Mouse (Mus musculus): Measurements from ENCODE around the gene Atox1. TPM values are rescaled to one million over a fixed set of nuclear protein-coding genes. Genes with fewer than 3 reads are reported as not detected.
A peak's percentile ranks its signal among the peaks of the same experiment; 100 is the strongest.

Atox1 gene
- polyA plus RNA-seq, 1 experiment from 2014 or later: 507 TPM

- H3K9ac ChIP-seq (replicated peaks; ENCODE audit: low read depth, low read length): no peak overlapping the region
- peak overlapping the region; percentile 57; the same call in 1 of the 2 replicates for H3K27ac ChIP-seq (ENCODE audit: low read length)
Measured at GRCm38 (mm10) chr11:55424746-55425360, 36.2 kb downstream of the Atox1 start.

GRCm38 (mm10) chr11:55423756-55424155 lies 37.3 kb downstream of the Atox1 start:
- H3K4me1 ChIP-seq (ENCODE audit: control insufficient read depth, insufficient read depth, low read length): peaks cover 44% of the 10 kb centered on the region; the same call in 1 of the 2 replicates
- no peaks in the 10 kb centered on the region for H3K36me3 ChIP-seq (ENCODE audit: control insufficient read depth, insufficient read depth, low read length)
- H3K27me3 ChIP-seq (ENCODE audit: control insufficient read depth, insufficient read depth, low read length): no peaks in the 10 kb centered on the region
- no peaks in the 10 kb centered on the region for H3K9me3 ChIP-seq (ENCODE audit: control insufficient read depth, low read depth, low read length)
- ATAC-seq (ENCODE audit: insufficient number of reproducible peaks, insufficient read depth, low FRiP score, low read depth): peak; percentile 24; the same call in 1 of the 2 replicates
- peak overlapping the region; percentile 57; the same call in 1 of the 2 replicates for H3K27ac ChIP-seq (ENCODE audit: low read length)
- 25% methylated on average over 4 of the region's 4 CpGs for WGBS
- no peak overlapping the region for H3K4me2 ChIP-seq (replicated peaks; ENCODE audit: low read depth, low read length)
- no peak overlapping the region for H3K9ac ChIP-seq (replicated peaks; ENCODE audit: low read depth, low read length)
- no peak overlapping the region for H3K4me3 ChIP-seq (ENCODE audit: low read depth, low read length)

More at GRCm38 (mm10) chr11:55424746-55425360, 36.2 kb downstream of the Atox1 start:
- Histone ChIP-seq H3K9me3 (ENCODE audit: control insufficient read depth, low read depth, low read length) (no peaks in the 10 kb centered on the region), H3K27me3 (ENCODE audit: control insufficient read depth, insufficient read depth, low read length) (no peaks in the 10 kb centered on the region), H3K36me3 (ENCODE audit: control insufficient read depth, insufficient read depth, low read length) (no peaks in the 10 kb centered on the region), H3K4me1 (ENCODE audit: control insufficient read depth, insufficient read depth, low read length) (peaks cover 45% of the 10 kb centered on the region; the same call in 1 of the 2 replicates), H3K4me2 (replicated peaks; ENCODE audit: low read depth, low read length) (no peak overlapping the region), H3K4me3 (ENCODE audit: low read depth, low read length) (no peak overlapping the region)
- WGBS: 77% methylated on average over 8 of the region's 8 CpGs
- ATAC-seq (ENCODE audit: insufficient number of reproducible peaks, insufficient read depth, low FRiP score, low read depth): no peak

GRCm38 (mm10) chr11:55422978-55423377 lies 38.1 kb downstream of the Atox1 start, which contains the start of gene Sparc:
Gene Sparc, minus strand, starts transcription at chr11:55423183.
- Histone ChIP-seq H3K4me3 (ENCODE audit: low read depth, low read length) (no peak within 1 kb of the TSS), H3K4me1 (ENCODE audit: control insufficient read depth, insufficient read depth, low read length) (peaks cover 38% of the 10 kb centered on the region; the same call in 1 of the 2 replicates), H3K27ac (ENCODE audit: low read length) (peak within 1 kb of the TSS; percentile 57; the same call in 1 of the 2 replicates), H3K27me3 (ENCODE audit: control insufficient read depth, insufficient read depth, low read length) (no peaks in the 10 kb centered on the region), H3K9me3 (ENCODE audit: control insufficient read depth, low read depth, low read length) (no peaks in the 10 kb centered on the region), H3K9ac (replicated peaks; ENCODE audit: low read depth, low read length) (no peak within 1 kb of the TSS), H3K4me2 (replicated peaks; ENCODE audit: low read depth, low read length) (no peak within 1 kb of the TSS), H3K36me3 (ENCODE audit: control insufficient read depth, insufficient read depth, low read length) (no peaks in the 10 kb centered on the region)
- no peak for ATAC-seq (ENCODE audit: insufficient number of reproducible peaks, insufficient read depth, low FRiP score, low read depth)
- 95% methylated on average over 1 of the region's 1 CpGs for WGBS

GRCm38 (mm10) chr11:55419678-55420307 lies 41.2 kb downstream of the Atox1 start:
- H3K4me1 ChIP-seq (ENCODE audit: control insufficient read depth, insufficient read depth, low read length): peaks cover 50% of the 10 kb centered on the region
- peak overlapping the region; percentile 63 for H3K4me2 ChIP-seq (replicated peaks; ENCODE audit: low read depth, low read length)
- peak overlapping the region; percentile 71 for H3K4me3 ChIP-seq (ENCODE audit: low read depth, low read length)
- peak overlapping the region; percentile 99 for H3K27ac ChIP-seq (ENCODE audit: low read length)
- H3K27me3 ChIP-seq (ENCODE audit: control insufficient read depth, insufficient read depth, low read length): no peaks in the 10 kb centered on the region
- H3K9me3 ChIP-seq (ENCODE audit: control insufficient read depth, low read depth, low read length): no peaks in the 10 kb centered on the region
- H3K9ac ChIP-seq (replicated peaks; ENCODE audit: low read depth, low read length): peak overlapping the region; percentile 86
- no peaks in the 10 kb centered on the region for H3K36me3 ChIP-seq (ENCODE audit: control insufficient read depth, insufficient read depth, low read length)
- 8% methylated on average over 9 of the region's 9 CpGs for WGBS
- ATAC-seq (ENCODE audit: insufficient number of reproducible peaks, insufficient read depth, low FRiP score, low read depth): peak; percentile 83

GRCm38 (mm10) chr11:55419296-55419677 lies 41.8 kb downstream of the Atox1 start:
- WGBS: 4% methylated on average over 4 of the region's 4 CpGs
- Histone ChIP-seq H3K27me3 (ENCODE audit: control insufficient read depth, insufficient read depth, low read length) (no peaks in the 10 kb centered on the region), H3K27ac (ENCODE audit: low read length) (peak overlapping the region; percentile 99), H3K36me3 (ENCODE audit: control insufficient read depth, insufficient read depth, low read length) (no peaks in the 10 kb centered on the region), H3K4me1 (ENCODE audit: control insufficient read depth, insufficient read depth, low read length) (peaks cover 50% of the 10 kb centered on the region), H3K9ac (replicated peaks; ENCODE audit: low read depth, low read length) (peak overlapping the region; percentile 86), H3K4me2 (replicated peaks; ENCODE audit: low read depth, low read length) (peak overlapping the region; percentile 63), H3K4me3 (ENCODE audit: low read depth, low read length) (peak overlapping the region; percentile 71), H3K9me3 (ENCODE audit: control insufficient read depth, low read depth, low read length) (no peaks in the 10 kb centered on the region)
- ATAC-seq (ENCODE audit: insufficient number of reproducible peaks, insufficient read depth, low FRiP score, low read depth): no peak

- H3K4me2 ChIP-seq (replicated peaks; ENCODE audit: low read depth, low read length): peak overlapping the region; percentile 63
- peak overlapping the region; percentile 99 for H3K27ac ChIP-seq (ENCODE audit: low read length)
- H3K27me3 ChIP-seq (ENCODE audit: control insufficient read depth, insufficient read depth, low read length): no peaks in the 10 kb centered on the region
- ATAC-seq (ENCODE audit: insufficient number of reproducible peaks, insufficient read depth, low FRiP score, low read depth): no peak
- peak overlapping the region; percentile 86 for H3K9ac ChIP-seq (replicated peaks; ENCODE audit: low read depth, low read length)
- peaks cover 47% of the 10 kb centered on the region for H3K4me1 ChIP-seq (ENCODE audit: control insufficient read depth, insufficient read depth, low read length)
- no peaks in the 10 kb centered on the region for H3K9me3 ChIP-seq (ENCODE audit: control insufficient read depth, low read depth, low read length)
- peak overlapping the region; percentile 71 for H3K4me3 ChIP-seq (ENCODE audit: low read depth, low read length)
- 6% methylated on average over 3 of the region's 3 CpGs for WGBS
- no peaks in the 10 kb centered on the region for H3K36me3 ChIP-seq (ENCODE audit: control insufficient read depth, insufficient read depth, low read length)
Measured at GRCm38 (mm10) chr11:55418704-55419061, 42.4 kb downstream of the Atox1 start.

GRCm38 (mm10) chr11:55417898-55418703 lies 42.9 kb downstream of the Atox1 start:
- peak overlapping the region; percentile 71 for H3K4me3 ChIP-seq (ENCODE audit: low read depth, low read length)
- H3K4me1 ChIP-seq (ENCODE audit: control insufficient read depth, insufficient read depth, low read length): peaks cover 44% of the 10 kb centered on the region
- WGBS: under 1% methylated on average over 24 of the region's 24 CpGs
- H3K4me2 ChIP-seq (replicated peaks; ENCODE audit: low read depth, low read length): peak overlapping the region; percentile 63
- H3K36me3 ChIP-seq (ENCODE audit: control insufficient read depth, insufficient read depth, low read length): no peaks in the 10 kb centered on the region; the same call in 1 of the 2 replicates
- no peaks in the 10 kb centered on the region for H3K9me3 ChIP-seq (ENCODE audit: control insufficient read depth, low read depth, low read length)
- no peaks in the 10 kb centered on the region for H3K27me3 ChIP-seq (ENCODE audit: control insufficient read depth, insufficient read depth, low read length)
- peak overlapping the region; percentile 99 for H3K27ac ChIP-seq (ENCODE audit: low read length)
- peak; percentile 68; the same call in 1 of the 2 replicates for ATAC-seq (ENCODE audit: insufficient number of reproducible peaks, insufficient read depth, low FRiP score, low read depth)
- peak overlapping the region; percentile 86 for H3K9ac ChIP-seq (replicated peaks; ENCODE audit: low read depth, low read length)

- Histone ChIP-seq H3K27me3 (ENCODE audit: control insufficient read depth, insufficient read depth, low read length) (no peaks in the 10 kb centered on the region), H3K9ac (replicated peaks; ENCODE audit: low read depth, low read length) (no peak overlapping the region; the same call in 1 of the 2 replicates), H3K36me3 (ENCODE audit: control insufficient read depth, insufficient read depth, low read length) (peaks cover 4% of the 10 kb centered on the region; the same call in 1 of the 2 replicates), H3K4me1 (ENCODE audit: control insufficient read depth, insufficient read depth, low read length) (peaks cover 45% of the 10 kb centered on the region), H3K4me3 (ENCODE audit: low read depth, low read length) (peak overlapping the region; percentile 71; the same call in 1 of the 2 replicates), H3K9me3 (ENCODE audit: control insufficient read depth, low read depth, low read length) (no peaks in the 10 kb centered on the region), H3K27ac (ENCODE audit: low read length) (peak overlapping the region; percentile 73; the same call in 1 of the 2 replicates), H3K4me2 (replicated peaks; ENCODE audit: low read depth, low read length) (peak overlapping the region; percentile 63)
- no peak for ATAC-seq (ENCODE audit: insufficient number of reproducible peaks, insufficient read depth, low FRiP score, low read depth)
- WGBS: 50% methylated on average over 6 of the region's 6 CpGs
Measured at GRCm38 (mm10) chr11:55416609-55417265, 44.3 kb downstream of the Atox1 start.
